Mouse (Mus musculus) limb, embryonic 14.5 days (tissue): ENCODE data around the gene Angptl1. TPM values are rescaled to one million over a fixed set of nuclear protein-coding genes. Genes with fewer than 3 reads are reported as not detected.

Experiments used
- ATAC-seq: fragments of 200-750 bp; cut with Nextera tagmentation; 2 replicates; pipeline ENCODE4 v1.8.0; 2017; ENCODE audit warnings: low read depth, moderate number of reproducible peaks, moderate TSS enrichment; ENCODE audit not compliant: low FRiP score
- DNase-seq: peaks from one replicate; pipeline ENCODE4 v3.0.0-alpha.2; 2015; ENCODE audit warnings: low spot score
- H3K27ac ChIP-seq: fragments of 300-500 bp; sonication (generic); replicated peaks from 2 replicates; pipeline ENCODE4 v1.5.1; 2014; ENCODE audit warnings: low read depth, mild to moderate bottlenecking, low read length, moderate library complexity, mixed read lengths
- H3K27me3 ChIP-seq: fragments of 300-500 bp; sonication (generic); 2 replicates; pipeline ENCODE4 v1.6.1; 2014; ENCODE audit warnings: low read length, mixed read lengths; ENCODE audit not compliant: control insufficient read depth, insufficient read depth
- H3K36me3 ChIP-seq: fragments of 300-500 bp; sonication (generic); 2 replicates; pipeline ENCODE4 v1.6.1; 2014; ENCODE audit warnings: mild to moderate bottlenecking, low read length, moderate library complexity, mixed read lengths; ENCODE audit not compliant: control insufficient read depth, insufficient read depth
- H3K4me1 ChIP-seq: fragments of 300-500 bp; sonication (generic); 2 replicates; pipeline ENCODE4 v1.6.1; 2014; ENCODE audit warnings: antibody characterized with exemption, low read length, mixed read lengths; ENCODE audit not compliant: control insufficient read depth, insufficient read depth
- H3K4me2 ChIP-seq: fragments of 300-500 bp; sonication (generic); replicated peaks from 2 replicates; pipeline ENCODE4 v1.6.1; 2014; ENCODE audit warnings: low read depth, mild to moderate bottlenecking, low read length, moderate library complexity; ENCODE audit not compliant: severe bottlenecking
- H3K4me3 ChIP-seq: fragments of 300-500 bp; sonication (generic); replicated peaks from 2 replicates; pipeline ENCODE4 v1.5.1; 2014; ENCODE audit warnings: low read length
- H3K9ac ChIP-seq: fragments of 300-500 bp; sonication (generic); 2 replicates; pipeline ENCODE4 v1.6.1; 2014; ENCODE audit warnings: mild to moderate bottlenecking, low read depth, low read length, moderate library complexity; ENCODE audit not compliant: severe bottlenecking
- H3K9me3 ChIP-seq: fragments of 300-500 bp; sonication (generic); 2 replicates; pipeline ENCODE4 v1.6.1; 2016; ENCODE audit warnings: low read length; ENCODE audit not compliant: control insufficient read depth
- POLR2A ChIP-seq: fragments of 200-500 bp; IDR thresholded peaks from 2 replicates; pipeline ENCODE4 v1.8.0; 2012; ENCODE audit warnings: inconsistent platforms, mild to moderate bottlenecking, moderate library complexity, borderline replicate concordance; ENCODE audit not compliant: insufficient read depth, insufficient read length; ENCODE audit errors: extremely low read depth
- WGBS: fragments of 180-500 bp; shearing (Covaris S2); extraction: QIAGEN DNeasy Blood & Tissue Kit; methylation state at CpG from one replicate; pipeline ENCODE4 v1.1.7; 2014; 5-methylcytosine and 5-hydroxymethylcytosine counted together
- polyA plus RNA-seq, 2 experiments: library from polyadenylated mRNA; depleted of rRNA in 1 of 2; stranded (reverse) in 1 of 2; unstranded in 1 of 2; fragments of >200 nt; fragmentation: Nextera tagmentation in 1 of 2; extraction: Ambion mirVana in 1 of 2; gene quantifications; 2 replicates each; pipeline versions ENCODE4 v1.2.1 to v1.2.3; 2012 to 2014

Angptl1 gene
- polyA plus RNA-seq, 2 experiments = 92.4 to 117 TPM

GRCm38 (mm10) chr1:156856666-156857065 is 18.3 kb downstream of the Angptl1 start:
- H3K4me3 ChIP-seq = no peak overlapping the region
- H3K4me1 ChIP-seq = peaks cover 11% of the 10 kb centered on the region
- no peak overlapping the region for H3K9ac ChIP-seq
- no peaks in the 10 kb centered on the region for H3K9me3 ChIP-seq
- no peak overlapping the region for H3K27ac ChIP-seq
- TF ChIP-seq POLR2A = no peak
- 93% methylated on average over 2 of the region's 2 CpGs for WGBS
- peaks cover 42% of the 10 kb centered on the region for H3K36me3 ChIP-seq
- DNase-seq (no peak), ATAC-seq (no peak)
- H3K27me3 ChIP-seq = no peaks in the 10 kb centered on the region
- no peak overlapping the region for H3K4me2 ChIP-seq

GRCm38 (mm10) chr1:156859156-156859555 is 20.8 kb downstream of the Angptl1 start:
- DNase-seq = no peak
- no peak overlapping the region for H3K27ac ChIP-seq
- 97% methylated on average over 2 of the region's 2 CpGs for WGBS
- H3K36me3 ChIP-seq = peaks cover 42% of the 10 kb centered on the region
- no peaks in the 10 kb centered on the region for H3K9me3 ChIP-seq
- H3K4me1 ChIP-seq = no peaks in the 10 kb centered on the region
- no peaks in the 10 kb centered on the region for H3K27me3 ChIP-seq
- no peak overlapping the region for H3K9ac ChIP-seq
- no peak for TF ChIP-seq POLR2A
- no peak for ATAC-seq
- H3K4me3 ChIP-seq = no peak overlapping the region
- no peak overlapping the region for H3K4me2 ChIP-seq

- Histone ChIP-seq H3K4me2 (no peak overlapping the region), H3K9me3 (no peaks in the 10 kb centered on the region), H3K4me1 (no peaks in the 10 kb centered on the region), H3K27me3 (no peaks in the 10 kb centered on the region), H3K27ac (no peak overlapping the region), H3K9ac (no peak overlapping the region), H3K4me3 (no peak overlapping the region), H3K36me3 (peaks cover 37% of the 10 kb centered on the region)
- DNase-seq (no peak), ATAC-seq (no peak)
- whole genome bisulfite sequencing = 72% methylated on average over 2 of the region's 2 CpGs
- TF ChIP-seq POLR2A = no peak
Measured at GRCm38 (mm10) chr1:156859711-156860250, 21.4 kb downstream of the Angptl1 start.

GRCm38 (mm10) chr1:156860266-156860665 is 21.9 kb downstream of the Angptl1 start:
- Histone ChIP-seq H3K9me3 (no peaks in the 10 kb centered on the region), H3K27me3 (no peaks in the 10 kb centered on the region), H3K4me1 (no peaks in the 10 kb centered on the region), H3K9ac (no peak overlapping the region), H3K4me2 (no peak overlapping the region), H3K27ac (no peak overlapping the region), H3K36me3 (peaks cover 37% of the 10 kb centered on the region), H3K4me3 (no peak overlapping the region)
- 82% methylated on average over 8 of the region's 8 CpGs for WGBS
- TF ChIP-seq POLR2A = no peak
- no peak for ATAC-seq
- no peak for DNase-seq

GRCm38 (mm10) chr1:156861475-156862043 is 23.2 kb downstream of the Angptl1 start:
- DNase-seq (no peak), ATAC-seq (no peak)
- peaks cover 45% of the 10 kb centered on the region for H3K36me3 ChIP-seq
- 30% methylated on average over 4 of the region's 4 CpGs for WGBS
- no peak overlapping the region for H3K4me3 ChIP-seq
- H3K9me3 ChIP-seq = no peaks in the 10 kb centered on the region
- no peak overlapping the region for H3K4me2 ChIP-seq
- no peak overlapping the region for H3K9ac ChIP-seq
- H3K27ac ChIP-seq = no peak overlapping the region
- no peaks in the 10 kb centered on the region for H3K4me1 ChIP-seq
- no peak for TF ChIP-seq POLR2A
- H3K27me3 ChIP-seq = no peaks in the 10 kb centered on the region
